Mouse (Mus musculus) erythroblast, embryonic 14.5 days (primary cell): Measurements from ENCODE around the gene V1ra8. TPM values are rescaled to one million over a fixed set of nuclear protein-coding genes. Genes with fewer than 3 reads are reported as not detected.
"Not testable (repeated sequence)": the region's sequence is repeated elsewhere in the genome, so short reads cannot be mapped to it uniquely, and the experiment has no call there.

Source experiments
- H3K27me3 ChIP-seq: 2 replicates; pipeline ENCODE4 v1.6.1; 2012; ENCODE audit warnings: inconsistent platforms; ENCODE audit not compliant: control insufficient read depth
- H3K36me3 ChIP-seq: 2 replicates; pipeline ENCODE4 v1.6.1; 2012; ENCODE audit warnings: mild to moderate bottlenecking, inconsistent platforms; ENCODE audit not compliant: control insufficient read depth
- H3K4me1 ChIP-seq: 2 replicates; pipeline ENCODE4 v1.6.1; 2012; ENCODE audit warnings: inconsistent platforms; ENCODE audit not compliant: control insufficient read depth
- H3K4me3 ChIP-seq: replicated peaks from 2 replicates; pipeline ENCODE3; 2012; ENCODE audit warnings: moderate library complexity, mild to moderate bottlenecking, inconsistent platforms
- H3K9me3 ChIP-seq: 2 replicates; pipeline ENCODE4 v1.6.1; 2012; ENCODE audit warnings: low read length, inconsistent platforms, mixed read lengths; ENCODE audit not compliant: control insufficient read depth
- GATA1 ChIP-seq: IDR thresholded peaks from 2 replicates; pipeline ENCODE4 v1.6.1; 2012; ENCODE audit warnings: low read length, inconsistent platforms, mixed read lengths
- TAL1 ChIP-seq: IDR thresholded peaks from 3 replicates; pipeline ENCODE4 v1.6.1; 2012; ENCODE audit warnings: low read length, inconsistent platforms, mixed read lengths
- polyA plus RNA-seq: library from polyadenylated mRNA; stranded (reverse); fragments of >175 nt; gene quantifications from 2 replicates; pipeline ENCODE4 v1.2.3, GENCODE M21; 2012

Gene V1ra8
- not detected in 2 replicates for polyA plus RNA-seq

GRCm38 (mm10) chr6:90202493-90202892 lies at the start of gene V1ra8:
TSS of gene V1ra8 (plus strand) at chr6:90202793.
- H3K27me3 ChIP-seq, H3K9me3 ChIP-seq, H3K4me1 ChIP-seq, H3K4me3 ChIP-seq, H3K36me3 ChIP-seq: not testable (repeated sequence)

GRCm38 (mm10) chr6:90160139-90160538 lies 42.5 kb upstream of the V1ra8 start:
- no peaks in the 10 kb centered on the region for H3K27me3 ChIP-seq
- no peak overlapping the region for H3K4me3 ChIP-seq
- peaks cover 8% of the 10 kb centered on the region; the same call in 1 of the 2 replicates for H3K9me3 ChIP-seq
- no peaks in the 10 kb centered on the region for H3K36me3 ChIP-seq
- H3K4me1 ChIP-seq = no peaks in the 10 kb centered on the region
- no peak for TF ChIP-seq GATA1
- TF ChIP-seq TAL1 = no peak

GRCm38 (mm10) chr6:90174508-90174907 lies 28.1 kb upstream of the V1ra8 start, which contains the start of gene Vmn1r52:
TSS of gene Vmn1r52 (plus strand) at chr6:90174808.
- H3K36me3 ChIP-seq = no peaks in the 10 kb centered on the region
- H3K4me1 ChIP-seq = no peaks in the 10 kb centered on the region
- H3K4me3 ChIP-seq = no peak within 1 kb of the TSS
- no peaks in the 10 kb centered on the region for H3K27me3 ChIP-seq
- TF ChIP-seq TAL1 (no peak), GATA1 (no peak)
- no peaks in the 10 kb centered on the region for H3K9me3 ChIP-seq

GRCm38 (mm10) chr6:90224338-90224737 lies 21.7 kb downstream of the V1ra8 start, which contains the start of gene Vmn1r53:
TSS of gene Vmn1r53 (minus strand) at chr6:90224438.
- Histone ChIP-seq H3K4me3 (no peak within 1 kb of the TSS), H3K27me3 (no peaks in the 10 kb centered on the region), H3K36me3 (no peaks in the 10 kb centered on the region), H3K4me1 (no peaks in the 10 kb centered on the region), H3K9me3 (peaks cover 5% of the 10 kb centered on the region)
- no peak for TF ChIP-seq TAL1
- TF ChIP-seq GATA1 = no peak

- not testable (repeated sequence) for H3K4me3 ChIP-seq, H3K4me1 ChIP-seq, H3K36me3 ChIP-seq
- Histone ChIP-seq H3K27me3 (peaks cover 12% of the 10 kb centered on the region), H3K9me3 (peaks cover 21% of the 10 kb centered on the region)
Observed at GRCm38 (mm10) chr6:90232114-90232513, 29.5 kb downstream of the V1ra8 start.

- peaks cover 21% of the 10 kb centered on the region for H3K9me3 ChIP-seq
- H3K27me3 ChIP-seq = peaks cover 12% of the 10 kb centered on the region
- H3K4me3 ChIP-seq = no peak overlapping the region
- H3K4me1 ChIP-seq = no peaks in the 10 kb centered on the region
- TF ChIP-seq TAL1 = no peak
- TF ChIP-seq GATA1 = no peak
- no peaks in the 10 kb centered on the region for H3K36me3 ChIP-seq
Observed at GRCm38 (mm10) chr6:90232681-90233080, 30.1 kb downstream of the V1ra8 start.

- Histone ChIP-seq H3K27me3 (no peaks in the 10 kb centered on the region), H3K36me3 (no peaks in the 10 kb centered on the region), H3K9me3 (peaks cover 3% of the 10 kb centered on the region; the same call in 1 of the 2 replicates), H3K4me3 (no peak overlapping the region), H3K4me1 (no peaks in the 10 kb centered on the region)
- TF ChIP-seq TAL1 (no peak), GATA1 (no peak)
Observed at GRCm38 (mm10) chr6:90244019-90244418, 41.4 kb downstream of the V1ra8 start.

- Histone ChIP-seq H3K27me3 (no peaks in the 10 kb centered on the region), H3K4me3 (no peak within 1 kb of the TSS), H3K9me3 (peaks cover 3% of the 10 kb centered on the region; the same call in 1 of the 2 replicates), H3K4me1 (no peaks in the 10 kb centered on the region), H3K36me3 (no peaks in the 10 kb centered on the region)
- no peak for TF ChIP-seq GATA1
- TF ChIP-seq TAL1 = no peak
Observed at GRCm38 (mm10) chr6:90246000-90246399, 43.4 kb downstream of the V1ra8 start, which contains the start of gene Vmn1r54. TSS of gene Vmn1r54 (plus strand) at chr6:90246300.

Other genes with a start within 250 kb of the V1ra8 start
- gene Vmn1r46, start 233.5 kb upstream of the V1ra8 start, polyA plus RNA-seq = under 0.01 TPM in 1 of 2 replicates, not detected in the other
- 0.01 TPM in 1 of 2 replicates, not detected in the other for gene Vmn1r47, start 186.6 kb upstream of the V1ra8 start, polyA plus RNA-seq
- gene Vmn1r48, start 166.0 kb upstream of the V1ra8 start, polyA plus RNA-seq = not detected in 2 replicates
- 0.01 TPM in 1 of 2 replicates, not detected in the other for gene Vmn1r49, start 124.3 kb upstream of the V1ra8 start, polyA plus RNA-seq
- gene Vmn1r50, start 101.4 kb upstream of the V1ra8 start, polyA plus RNA-seq = not detected in 2 replicates
- gene Vmn1r51, start 80.2 kb upstream of the V1ra8 start, polyA plus RNA-seq = not detected in 2 replicates
- gene Vmn1r52, start 28.0 kb upstream of the V1ra8 start, polyA plus RNA-seq = not detected in 2 replicates
- gene Vmn1r53, start 21.6 kb downstream of the V1ra8 start, polyA plus RNA-seq = not detected in 2 replicates
- gene Vmn1r54, start 43.5 kb downstream of the V1ra8 start, polyA plus RNA-seq = not detected in 2 replicates
- not detected in 2 replicates for gene BC048671, start 98.4 kb downstream of the V1ra8 start, polyA plus RNA-seq
- 0.02 TPM in 1 of 2 replicates, not detected in the other for gene Chst13, start 122.4 kb downstream of the V1ra8 start, polyA plus RNA-seq
- 0.02 TPM in 1 of 2 replicates, not detected in the other for gene Uroc1, start 130.5 kb downstream of the V1ra8 start, polyA plus RNA-seq
- 0.72 and 0.81 TPM in 2 replicates for gene Zxdc, start 166.7 kb downstream of the V1ra8 start, polyA plus RNA-seq
- gene Cfap100, start 226.0 kb downstream of the V1ra8 start, polyA plus RNA-seq = not detected in 2 replicates